Mouse (Mus musculus) liver, adult 2 months (tissue): Measurements from ENCODE around the gene Babam2.

Experiments used
- CTCF ChIP-seq: fragments of 200-500 bp; IDR thresholded peaks from 2 replicates; pipeline ENCODE4 v1.5.1; 2011; ENCODE audit warnings: low read depth, low read length, control low read depth
- POLR2A ChIP-seq: fragments of 200-500 bp; IDR thresholded peaks from 2 replicates; pipeline ENCODE4 v1.6.1; 2011; ENCODE audit warnings: low read length, control low read depth; ENCODE audit not compliant: insufficient read depth; ENCODE audit errors: extremely low read depth

DNA sequence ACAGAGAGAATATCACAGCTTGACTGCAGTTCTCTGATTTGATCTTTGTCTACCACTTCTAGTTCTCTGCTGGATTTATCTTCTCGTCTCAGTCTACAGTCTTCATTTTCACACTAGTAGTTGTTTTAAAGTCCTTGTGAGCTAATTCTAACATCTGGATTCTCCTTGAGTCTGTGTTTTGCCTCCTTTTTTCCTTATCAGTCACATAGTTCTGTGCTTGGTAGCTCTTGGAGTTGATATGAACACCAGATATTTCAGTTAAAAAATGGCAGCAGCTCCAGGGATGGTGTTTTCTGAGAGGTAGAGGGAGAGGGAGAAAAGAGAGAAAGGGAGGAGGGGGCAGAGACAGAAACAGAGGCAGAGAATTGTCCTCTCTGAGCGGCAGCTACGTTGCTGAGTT is 97.9 kb downstream of the Babam2 start:
- TF ChIP-seq CTCF: no peak
- TF ChIP-seq POLR2A: no peak
